Mouse (Mus musculus) kidney, adult 2 months (tissue): ENCODE data around the gene Znrf1.

ENCODE experiments used
- CTCF ChIP-seq: fragments of 200-500 bp; conservative IDR thresholded peaks from 2 replicates; pipeline ENCODE4 v1.5.1; 2011; ENCODE audit warnings: low read depth, mild to moderate bottlenecking, control low read depth, low read length, moderate library complexity, mixed read lengths; ENCODE audit not compliant: insufficient read depth, insufficient read length
- POLR2A ChIP-seq: fragments of 200-500 bp; IDR thresholded peaks from one replicate; pipeline ENCODE4 v1.6.1; 2011; ENCODE audit warnings: low read depth, low read length, control low read depth

DNA sequence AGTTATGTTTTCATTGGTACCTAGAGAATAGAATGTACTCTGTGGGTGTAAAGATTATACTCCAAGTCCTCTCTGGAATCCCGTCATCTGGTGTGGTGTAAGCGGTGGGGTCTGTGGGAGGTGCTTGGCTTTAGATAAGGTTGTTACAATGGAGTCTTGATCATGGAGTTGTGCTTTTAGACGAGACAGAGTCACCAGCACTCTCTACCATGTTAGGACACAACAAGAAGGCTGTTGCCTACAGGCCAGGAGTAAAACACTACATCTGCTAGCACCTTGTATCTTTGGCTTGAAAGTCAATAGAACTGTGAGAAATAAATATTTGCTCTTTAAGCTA lies 60.6 kb downstream of the Znrf1 start:
- TF ChIP-seq CTCF = no peak
- TF ChIP-seq POLR2A = no peak
